Mouse (Mus musculus) urinary bladder, postnatal 25 days (tissue): ENCODE measurements around the gene Vipr2.

Experiments
- DNase-seq: peaks from one replicate; pipeline ENCODE4 v3.0.0; 2022; ENCODE audit warnings: low spot score

Vipr2 gene

DNA sequence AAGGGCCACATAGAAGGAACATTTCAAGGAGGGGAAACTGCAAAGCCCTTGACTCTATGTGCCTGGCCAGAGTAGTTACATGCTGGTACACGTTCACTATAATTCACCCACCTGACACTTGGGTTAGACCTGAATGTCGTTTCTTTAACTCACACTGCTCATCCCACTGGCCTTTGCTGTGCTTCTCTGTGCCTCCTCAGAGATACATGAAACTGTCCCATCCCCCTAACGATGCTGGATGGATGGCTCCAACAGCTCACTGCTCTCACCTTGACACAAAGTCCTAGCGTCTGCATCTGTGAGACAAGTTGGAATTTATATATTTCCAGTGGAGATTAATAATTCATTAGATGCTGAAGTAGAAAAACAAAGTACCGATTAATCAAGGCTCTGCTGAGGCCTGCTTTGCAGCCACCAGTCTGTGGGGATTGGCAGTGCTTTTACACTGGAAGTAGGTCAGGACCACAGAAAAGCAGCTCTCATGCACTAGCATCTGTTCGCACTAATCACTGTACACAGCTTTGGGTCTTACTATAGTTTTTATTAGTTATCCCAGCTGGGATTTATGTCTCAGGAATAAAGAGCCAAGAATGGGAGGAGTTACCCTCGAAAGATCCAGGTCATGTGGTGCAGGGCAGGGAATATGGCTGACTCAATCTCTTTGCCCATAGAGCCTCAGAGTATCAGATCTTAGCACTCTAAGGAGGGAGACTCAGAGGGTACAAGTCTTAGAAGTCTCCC is 79.4 kb downstream of the Vipr2 start:
- no peak for DNase-seq

DNA sequence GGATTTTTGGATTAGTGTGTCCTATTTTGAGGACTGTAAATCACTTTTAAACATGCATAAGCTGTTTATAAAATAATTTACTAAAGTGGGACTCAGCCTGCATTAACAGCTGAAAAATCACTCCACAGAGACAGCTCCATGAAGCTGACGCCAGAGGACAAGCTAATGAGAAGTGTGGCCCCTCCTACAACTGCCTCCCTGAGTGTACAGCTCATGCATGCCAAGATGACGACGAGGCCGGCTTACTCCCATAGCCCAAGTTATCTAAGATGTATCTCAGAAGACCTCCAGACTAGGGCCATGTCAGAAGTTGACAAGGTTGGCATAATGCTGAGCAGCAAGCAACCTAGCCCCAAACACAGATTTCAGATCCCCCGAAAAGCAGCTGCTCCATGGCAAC is 81.7 kb downstream of the Vipr2 start:
- DNase-seq = no peak

DNA sequence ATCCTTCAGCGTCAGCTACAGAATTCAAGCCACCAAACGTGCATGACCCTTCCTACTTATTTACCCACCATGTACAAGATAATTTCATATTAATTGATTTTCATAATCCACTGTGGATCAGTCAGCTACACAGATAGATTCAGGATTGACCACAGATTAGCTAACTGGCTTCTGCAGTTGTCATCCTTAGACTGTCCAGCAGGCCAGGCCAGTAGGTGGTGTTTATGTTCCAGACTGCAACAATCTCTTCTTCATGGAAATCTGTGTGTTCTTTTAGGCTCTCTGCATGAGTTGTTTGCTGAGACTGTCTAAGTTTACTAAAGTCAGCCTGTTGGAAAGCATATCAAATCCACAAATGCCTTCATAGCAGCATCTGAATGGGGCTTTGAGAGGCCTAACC is 82.2 kb downstream of the Vipr2 start:
- DNase-seq = no peak

DNA sequence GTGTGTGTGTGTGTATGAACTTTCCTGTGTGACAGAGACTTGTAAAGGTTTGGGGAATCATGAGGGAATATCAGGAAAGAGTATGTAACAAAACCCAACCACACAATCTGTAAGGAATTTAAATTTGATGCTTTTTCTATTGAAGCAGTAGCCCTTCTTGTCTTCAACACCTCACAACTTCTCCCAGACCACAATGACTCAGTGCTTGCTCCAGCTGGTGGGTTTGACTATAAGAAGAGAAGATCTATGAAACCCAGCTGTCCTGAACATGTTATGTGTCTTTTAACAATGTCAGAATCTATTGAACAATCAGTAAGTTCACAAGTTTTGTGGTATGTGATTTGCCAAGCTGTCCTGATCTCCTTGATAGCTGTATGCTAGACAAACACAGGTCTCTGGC is 87.8 kb downstream of the Vipr2 start:
- DNase-seq = no peak

DNA sequence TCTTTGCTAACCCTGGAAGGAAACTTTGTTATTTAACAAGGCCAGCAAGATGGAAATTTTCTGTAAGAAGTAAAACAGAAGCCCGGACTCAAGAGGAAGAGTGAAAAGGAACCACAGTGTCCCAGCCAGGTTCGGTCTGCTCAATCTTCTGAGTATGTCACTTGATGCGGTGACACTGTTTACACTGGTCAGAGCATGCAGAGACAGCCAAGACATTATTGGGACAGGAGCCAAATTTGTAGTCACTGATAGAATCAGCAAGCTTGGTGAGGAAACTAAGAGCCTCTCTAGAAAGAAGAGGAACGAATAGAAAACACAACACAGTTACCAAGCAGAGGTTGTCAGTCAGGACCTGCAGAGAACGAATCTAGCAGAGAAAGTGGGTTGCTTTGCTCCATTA is 92.1 kb downstream of the Vipr2 start:
- DNase-seq = no peak

DNA sequence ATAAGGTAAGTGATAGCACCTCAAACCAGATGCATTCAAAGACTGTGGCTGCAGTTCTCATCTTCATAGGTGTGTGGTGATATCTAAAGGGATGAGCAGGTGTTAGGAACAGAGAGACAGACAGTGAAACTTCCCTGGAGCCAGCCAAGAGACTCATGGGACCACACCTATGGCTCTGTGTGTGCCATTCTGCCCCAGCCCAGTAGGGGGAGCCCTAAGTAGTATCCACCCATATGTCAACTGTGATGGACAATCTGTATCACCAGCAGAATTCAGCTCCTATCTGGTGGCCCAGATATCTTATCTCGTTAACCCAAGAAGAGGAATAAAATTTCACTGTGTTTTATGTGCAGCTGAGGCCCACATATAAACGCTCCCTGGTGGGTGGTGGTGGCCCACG is 99.4 kb downstream of the Vipr2 start:
- DNase-seq = no peak

DNA sequence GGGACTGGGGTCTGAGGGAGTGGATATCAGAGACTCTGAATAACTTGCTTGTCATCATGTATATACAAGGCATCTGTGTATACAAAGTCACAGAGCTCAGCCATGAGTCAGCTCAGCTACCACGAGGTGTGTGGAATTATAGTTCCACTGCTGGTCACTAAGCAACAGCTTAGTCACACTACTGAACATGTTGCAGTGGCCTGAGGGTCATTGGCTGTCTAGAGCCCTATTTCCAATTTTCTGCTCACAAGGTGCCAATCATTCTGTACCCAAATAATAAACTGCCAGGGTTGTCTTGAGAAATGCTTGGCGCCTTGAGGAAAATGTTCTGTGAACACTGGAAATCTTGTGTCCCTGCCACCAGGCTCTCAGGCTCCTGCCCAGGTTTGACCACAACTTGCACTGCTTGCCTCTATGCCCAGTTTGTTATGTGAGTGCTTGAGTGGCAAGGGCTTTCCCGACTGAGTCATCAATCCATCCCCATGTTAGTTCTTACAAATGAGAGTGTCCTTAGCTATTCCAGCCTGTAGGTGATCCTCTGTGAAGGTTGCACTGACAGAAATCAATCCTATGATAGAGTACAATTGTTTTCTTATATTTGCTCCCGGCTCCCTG is 104.0 kb downstream of the Vipr2 start:
- no peak for DNase-seq

DNA sequence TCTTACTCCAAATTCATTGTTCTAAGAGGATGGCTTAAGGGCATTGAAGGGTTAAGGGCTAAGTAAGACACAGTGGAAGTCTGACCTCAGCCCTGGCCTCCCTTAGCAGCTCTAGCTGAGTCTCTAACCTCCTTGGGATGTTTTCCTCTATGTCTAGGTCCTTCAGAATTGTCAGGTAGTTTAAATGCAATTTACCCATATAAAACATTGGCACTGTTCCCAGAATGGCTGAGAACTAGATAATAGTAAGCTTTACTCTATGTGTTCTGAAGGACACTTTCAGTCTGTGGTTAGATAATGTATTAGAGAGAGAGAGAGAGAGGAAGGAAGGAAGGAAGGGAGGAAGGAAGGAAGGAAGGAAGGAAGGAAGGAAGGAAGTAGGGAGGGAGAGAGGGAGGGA is 104.8 kb downstream of the Vipr2 start:
- DNase-seq = no peak

DNA sequence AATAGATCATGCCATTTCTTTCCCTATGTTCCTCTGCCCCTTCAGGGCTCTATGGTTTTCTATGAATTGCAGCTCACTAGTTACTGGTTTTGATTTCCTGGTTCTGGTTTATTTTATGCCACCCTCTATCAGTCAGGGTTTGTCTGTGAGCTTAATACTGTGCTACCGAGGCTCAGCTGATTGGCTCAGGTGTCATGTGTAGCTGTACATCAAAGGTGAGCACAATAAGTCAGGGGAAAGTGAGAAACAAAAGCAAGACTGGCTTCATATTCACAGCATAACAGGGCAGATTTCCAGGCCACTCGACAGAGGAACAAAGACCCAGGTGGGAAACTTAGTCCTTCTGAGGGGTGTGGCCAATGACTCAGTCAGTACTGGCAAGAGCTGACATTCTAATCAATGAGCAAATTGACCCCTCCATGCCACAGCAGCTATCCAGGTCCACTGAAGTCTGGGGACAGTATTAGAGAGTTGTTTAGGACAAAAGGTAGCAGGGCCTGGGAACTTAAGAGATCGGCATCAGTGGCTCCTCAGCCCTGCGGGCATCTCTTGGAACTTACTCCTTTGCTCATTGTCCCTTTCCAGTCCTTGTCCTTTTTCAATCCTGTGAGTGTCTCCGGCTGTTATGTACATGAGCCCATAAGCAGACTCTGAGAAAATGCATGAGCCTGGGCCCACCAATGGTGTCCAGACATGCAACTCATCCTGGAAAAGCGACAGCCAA is 105.8 kb downstream of the Vipr2 start:
- no peak for DNase-seq

DNA sequence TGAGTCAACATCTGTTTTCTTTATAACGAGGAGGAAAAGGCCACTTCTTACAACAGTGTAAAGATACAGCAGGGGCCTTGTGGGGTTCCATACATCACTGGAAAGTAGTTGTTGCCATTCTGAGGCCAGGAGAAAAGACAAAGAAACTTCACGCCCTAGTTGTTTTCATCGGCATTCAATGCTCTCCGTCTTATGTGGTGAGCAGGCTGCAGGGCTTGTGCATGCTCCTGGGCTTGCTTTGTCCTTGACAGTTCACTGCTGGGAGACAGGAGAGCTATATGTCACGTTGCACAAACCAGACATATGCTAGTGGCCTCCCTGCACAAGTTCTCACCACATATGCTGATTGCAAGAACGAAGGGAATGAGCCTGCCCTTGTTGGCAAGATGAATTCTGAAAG is 116.4 kb downstream of the Vipr2 start:
- no peak for DNase-seq

DNA sequence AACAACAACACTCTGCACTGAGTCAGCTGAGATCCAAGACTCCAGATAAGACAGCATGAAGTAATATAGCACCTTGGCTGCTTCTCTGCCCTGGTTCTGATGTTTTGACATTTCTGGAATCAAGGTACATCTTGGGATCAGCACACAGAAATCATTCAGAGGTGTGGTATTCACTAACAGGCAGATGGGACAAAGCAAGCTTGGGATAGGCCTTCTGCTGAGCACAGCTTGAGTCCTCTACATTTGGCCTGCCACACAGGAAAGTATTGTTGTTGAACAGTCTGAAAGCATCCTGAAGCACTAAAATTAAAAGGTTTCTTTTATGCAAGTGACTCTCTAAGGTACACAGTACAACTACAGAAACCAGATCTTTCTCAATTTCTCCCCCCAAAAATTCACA is 117.1 kb downstream of the Vipr2 start:
- DNase-seq = no peak
